Mouse (Mus musculus) c-Kit-positive CD71-positive TER-119-positive erythroid progenitor cells, embryonic 14.5 days (primary cell): ENCODE measurements around the gene Lrrc56.

Source experiments
- DNase-seq: peaks from one replicate; pipeline ENCODE4 v3.0.0-alpha.2; 2013; ENCODE audit warnings: low spot score

Gene Lrrc56

GRCm38 (mm10) chr7:141193948-141194347 is at the start of gene Lrrc56, which contains the start of gene Hras:
TSS of gene Lrrc56 (plus strand) at chr7:141194157.
TSS of gene Hras (minus strand) at chr7:141194005.
- DNase-seq: peak; percentile 98

GRCm38 (mm10) chr7:141144650-141145049 is 49.3 kb upstream of the Lrrc56 start:
- no peak for DNase-seq

DNA sequence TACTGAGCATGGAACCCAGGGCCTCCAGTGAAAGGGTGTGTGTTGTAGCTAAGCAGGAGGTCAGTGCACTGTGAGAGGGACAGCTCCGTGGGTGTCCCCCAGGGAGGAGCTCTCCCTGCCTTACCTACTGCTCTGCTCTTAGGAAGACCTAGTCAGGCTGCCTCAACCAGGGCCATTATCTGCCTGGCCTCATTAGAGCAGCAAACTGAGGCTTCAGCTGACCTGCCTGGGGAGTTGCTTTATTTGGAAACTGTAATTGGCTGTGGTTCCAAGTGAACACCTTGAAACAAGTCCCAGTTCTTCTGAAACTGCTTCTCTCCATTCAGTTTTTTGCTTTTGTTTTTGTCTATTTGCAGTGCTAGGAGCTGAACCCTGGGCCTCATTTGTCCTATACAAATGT is 48.6 kb upstream of the Lrrc56 start:
- no peak for DNase-seq

- DNase-seq: peak; percentile 78
Measured at GRCm38 (mm10) chr7:141146043-141146595, 47.8 kb upstream of the Lrrc56 start.

DNA sequence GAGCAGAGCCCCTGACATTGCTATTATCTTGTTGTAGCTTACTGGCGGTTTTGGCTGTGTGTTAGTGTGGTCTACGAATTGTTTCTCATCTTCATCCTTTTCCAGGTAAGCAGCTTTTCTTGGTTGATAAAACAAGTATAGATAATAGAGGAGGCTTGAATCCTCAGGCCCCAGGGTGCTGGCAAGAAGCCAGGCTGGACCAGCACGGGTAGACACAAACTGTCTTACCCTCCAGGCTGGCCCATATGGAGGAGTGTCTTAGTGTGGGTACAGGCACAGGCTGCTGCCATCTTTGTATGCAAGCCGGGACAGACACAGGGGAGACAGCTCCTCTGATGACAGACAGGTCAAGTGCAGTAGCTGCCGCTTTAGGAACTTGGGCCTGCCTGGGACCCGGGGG is 46.9 kb upstream of the Lrrc56 start:
- no peak for DNase-seq

GRCm38 (mm10) chr7:141148639-141149038 is 45.3 kb upstream of the Lrrc56 start:
- DNase-seq: no peak

- DNase-seq: no peak
Measured at GRCm38 (mm10) chr7:141155362-141155761, 38.6 kb upstream of the Lrrc56 start.

- no peak for DNase-seq
Measured at GRCm38 (mm10) chr7:141164397-141164796, 29.6 kb upstream of the Lrrc56 start.

DNA sequence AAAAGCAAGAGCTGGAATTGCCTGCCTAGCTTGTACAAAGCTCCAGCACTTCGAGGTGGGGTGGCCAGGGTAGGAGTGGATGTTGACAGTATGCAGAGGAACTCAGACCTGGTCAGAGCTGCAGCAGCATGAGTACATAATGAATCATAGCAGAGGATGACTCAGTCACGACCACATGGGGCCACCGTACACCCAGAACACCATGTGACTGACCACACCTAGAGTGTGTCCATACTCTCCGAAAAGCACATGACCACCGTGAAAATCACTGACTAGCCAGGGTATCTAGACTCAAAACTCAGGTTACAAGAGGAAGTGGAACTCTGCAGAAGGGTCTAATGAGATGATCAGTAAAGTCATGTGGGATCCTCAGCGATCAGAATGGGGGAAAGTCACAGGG is 29.1 kb upstream of the Lrrc56 start:
- no peak for DNase-seq

DNA sequence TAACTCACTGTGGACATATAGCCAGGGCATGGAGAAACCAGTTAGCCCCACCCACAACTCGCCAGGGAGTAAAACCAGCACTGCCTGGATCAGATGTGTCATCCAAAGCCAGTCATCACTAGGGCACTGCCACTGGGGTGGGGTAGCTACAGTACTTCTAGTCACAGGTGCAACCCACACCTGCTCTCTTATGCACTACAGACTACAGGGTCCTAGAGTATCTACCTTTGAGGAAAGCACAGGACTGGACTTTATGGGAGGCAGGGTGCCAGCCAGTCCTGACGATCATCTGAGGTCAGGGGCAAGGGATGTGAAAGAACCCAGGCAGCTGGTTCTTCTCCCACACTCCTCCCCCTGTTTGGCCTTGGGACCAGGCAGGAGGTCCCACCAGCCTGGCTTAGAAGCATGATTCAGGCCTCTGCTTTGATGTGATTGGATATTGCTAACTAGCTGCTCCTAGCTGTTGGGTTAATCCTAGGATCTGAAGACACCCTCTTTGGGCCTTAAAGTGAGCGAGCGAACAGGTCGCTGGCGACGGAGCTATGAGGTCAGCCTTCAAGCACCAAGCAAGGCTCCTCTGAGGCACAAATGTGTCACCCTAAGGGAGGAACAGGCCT is 25.9 kb upstream of the Lrrc56 start:
- DNase-seq: no peak

DNA sequence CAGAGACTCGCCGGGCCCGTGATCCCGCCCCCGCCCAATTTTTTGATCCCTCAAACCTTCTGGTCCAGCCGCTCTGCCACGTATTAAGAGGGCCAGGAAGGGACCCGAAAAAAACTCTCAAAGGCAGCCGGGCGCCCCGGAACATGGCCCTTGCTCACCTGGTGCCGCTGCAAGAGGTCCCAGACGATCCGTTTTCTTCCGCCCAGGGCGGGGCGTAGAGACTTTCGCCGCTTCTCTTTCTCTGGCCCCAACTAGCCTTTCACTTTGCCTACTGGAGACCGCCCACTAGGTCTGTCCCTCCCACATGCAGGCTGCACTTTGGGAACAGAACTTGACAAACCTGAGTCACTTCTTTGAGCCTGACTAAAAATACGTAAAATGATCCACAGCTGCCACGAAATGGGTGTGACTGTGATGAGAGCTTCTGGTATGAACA is 25.4 kb upstream of the Lrrc56 start:
- peak; percentile 74 for DNase-seq

- DNase-seq: no peak
Measured at GRCm38 (mm10) chr7:141169300-141169699, 24.7 kb upstream of the Lrrc56 start.

DNA sequence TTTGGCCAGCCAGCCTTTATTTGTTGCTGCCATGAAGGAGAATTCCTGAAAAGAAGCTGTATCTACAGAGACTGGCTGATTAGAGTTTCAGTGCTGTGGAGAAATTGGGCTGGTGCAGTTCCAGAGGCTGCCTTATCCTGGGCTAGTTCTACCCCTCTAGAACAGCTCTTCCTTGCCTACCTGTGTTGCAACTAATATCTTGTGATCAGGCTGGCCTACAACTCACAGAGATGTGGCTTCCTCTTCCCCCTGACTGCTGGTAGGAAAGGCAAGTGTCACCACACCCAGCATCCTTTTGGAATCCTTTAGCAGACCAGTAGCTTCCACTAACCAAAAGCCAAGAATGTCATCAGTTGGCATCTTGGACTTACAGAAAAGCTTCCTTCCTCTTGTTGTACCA is 24.1 kb upstream of the Lrrc56 start:
- no peak for DNase-seq

DNA sequence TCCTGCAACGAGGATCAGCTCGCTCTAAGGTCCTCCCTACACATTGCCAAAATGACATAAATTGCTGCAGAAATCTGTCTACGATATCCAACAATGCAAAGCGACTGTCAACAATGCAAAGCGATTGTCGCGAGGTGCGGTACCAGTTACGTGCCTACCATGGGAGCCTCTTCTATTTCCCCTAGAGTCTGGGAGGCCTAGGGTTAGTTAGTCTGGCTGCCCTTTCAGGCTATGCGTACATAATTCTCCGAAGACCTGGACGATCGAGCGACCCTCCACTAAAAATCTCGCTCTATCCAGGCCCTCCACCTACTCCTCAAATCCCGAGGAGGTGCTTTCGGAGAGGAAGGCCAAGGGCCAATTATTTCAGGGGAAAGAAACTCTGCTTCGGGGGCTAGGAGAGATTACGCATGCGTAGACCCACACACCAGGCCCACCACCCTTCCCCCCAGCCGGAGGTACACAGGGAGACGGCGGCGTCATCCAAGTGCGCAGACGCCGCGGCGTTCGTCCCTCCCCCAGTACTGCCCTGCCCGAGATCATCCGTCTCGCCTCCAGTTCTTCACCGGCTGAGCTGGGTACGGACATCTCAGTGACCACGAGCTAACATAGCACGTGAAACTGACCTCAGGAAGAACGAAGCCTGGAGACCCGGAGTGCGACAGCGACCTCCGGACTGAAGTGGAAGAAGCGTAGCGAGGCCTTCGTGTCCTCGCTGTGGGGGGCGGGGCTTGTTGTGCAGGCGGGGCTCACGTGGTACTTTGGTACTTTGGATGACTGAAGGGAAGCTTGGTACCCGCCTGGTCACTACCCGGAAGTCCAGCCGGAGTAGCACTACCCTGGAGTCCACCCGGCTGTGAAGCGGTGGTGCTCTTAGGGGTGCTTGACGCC is 21.6 kb upstream of the Lrrc56 start, which contains the start of gene Rnh1:
Gene Rnh1, minus strand, starts transcription at position 742 of the 891 bp plus-strand sequence.
- DNase-seq: peak; percentile 80

DNA sequence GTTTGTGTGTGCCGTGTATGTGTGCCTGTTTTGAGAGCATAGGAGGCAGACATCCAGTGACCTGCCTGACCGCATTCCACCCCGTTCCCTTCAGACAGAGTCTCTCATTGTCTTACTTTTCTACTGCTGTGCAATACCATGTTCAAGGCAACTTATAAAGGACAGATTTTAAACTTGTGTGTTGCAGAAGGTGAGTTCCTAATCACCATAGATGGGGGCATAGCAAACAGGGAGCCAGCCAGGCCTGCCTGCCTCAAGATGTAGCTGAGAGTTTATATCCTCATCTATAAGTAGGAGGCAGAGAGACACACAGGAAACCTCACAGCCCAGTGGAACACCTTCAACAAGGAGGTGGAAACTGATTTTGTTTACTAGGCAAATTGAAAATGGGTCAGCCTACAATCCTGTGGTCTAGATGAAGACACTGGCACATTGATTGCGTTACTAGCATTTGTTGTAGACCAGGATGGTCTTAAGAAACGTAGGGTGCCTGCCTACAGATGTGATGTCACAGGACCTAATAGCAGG is 20.6 kb upstream of the Lrrc56 start:
- DNase-seq: no peak

- DNase-seq: no peak
Measured at GRCm38 (mm10) chr7:141175068-141175467, 18.9 kb upstream of the Lrrc56 start.

GRCm38 (mm10) chr7:141176173-141176572 is 17.8 kb upstream of the Lrrc56 start:
- DNase-seq: peak; percentile 92

DNA sequence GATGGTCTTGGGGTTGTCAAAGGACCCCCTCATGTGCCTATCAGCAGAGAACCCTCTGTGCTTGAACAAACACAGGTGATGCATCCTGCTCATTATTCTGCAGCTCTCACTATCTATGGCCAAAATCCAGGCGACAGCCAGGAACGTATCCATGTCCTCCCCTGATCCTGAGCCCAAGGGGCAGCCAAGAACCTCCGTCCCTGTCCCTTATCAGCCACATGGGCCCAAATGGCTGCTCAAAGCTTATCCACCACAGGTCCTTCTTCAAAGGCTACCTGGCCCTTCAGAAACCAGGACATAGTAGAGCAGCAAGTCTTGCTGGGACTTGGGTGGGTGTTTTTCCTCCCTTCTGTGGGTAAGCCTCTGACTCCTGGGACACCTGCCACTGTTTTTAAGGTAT is 5.8 kb upstream of the Lrrc56 start:
- no peak for DNase-seq

GRCm38 (mm10) chr7:141188733-141189132 is 5.2 kb upstream of the Lrrc56 start:
- no peak for DNase-seq

DNA sequence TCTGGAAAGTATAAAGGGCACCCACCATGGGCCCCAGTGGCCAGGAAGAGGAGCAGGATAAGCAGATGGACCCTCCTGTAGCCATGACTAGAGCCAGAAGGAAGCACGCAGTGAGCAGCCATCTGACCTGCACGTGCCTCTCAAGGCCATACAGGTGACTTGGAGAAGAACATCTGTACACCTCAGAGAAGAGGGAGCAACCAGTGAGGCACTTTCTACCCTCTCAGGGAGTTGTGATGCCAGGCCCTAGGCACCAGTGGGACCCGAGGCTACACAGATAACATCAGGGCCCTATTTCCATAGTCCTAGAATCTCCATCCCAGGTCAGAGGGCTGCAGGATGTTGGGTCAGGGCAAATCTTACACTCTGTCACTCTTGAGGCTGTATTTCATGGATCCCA is 3.7 kb upstream of the Lrrc56 start:
- no peak for DNase-seq

DNA sequence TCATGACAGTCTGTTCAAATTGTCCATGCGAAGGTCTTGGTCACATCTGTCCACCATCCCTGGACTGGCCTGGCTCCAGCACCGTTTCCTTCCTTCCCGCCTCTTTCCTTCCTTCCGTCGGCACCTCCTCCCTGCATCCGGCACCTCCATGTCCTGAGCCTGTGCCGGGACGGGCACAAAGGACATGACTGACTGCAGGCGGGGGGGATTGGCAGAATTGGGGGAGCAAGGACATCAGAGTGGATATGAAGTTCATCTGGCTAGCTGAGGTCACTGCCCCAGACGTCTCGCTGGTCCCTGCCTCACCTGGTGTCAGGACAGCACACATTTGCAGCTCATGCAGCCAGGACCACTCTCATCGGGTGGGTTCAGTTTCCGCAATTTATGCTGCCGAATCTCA is 2.9 kb upstream of the Lrrc56 start:
- no peak for DNase-seq

GRCm38 (mm10) chr7:141191796-141192685 is 1.9 kb upstream of the Lrrc56 start:
- DNase-seq: no peak
